Mouse (Mus musculus) megakaryocyte-erythroid progenitor cell, adult 5-6 weeks (primary cell): ENCODE results near the gene Tln2. TPM values are rescaled to one million over a fixed set of nuclear protein-coding genes. Genes with fewer than 3 reads are reported as not detected.

Experiments used
- ATAC-seq: replicated peaks from 2 replicates; pipeline ENCODE4 v1.8.0; 2016; ENCODE audit warnings: mild to moderate bottlenecking, inconsistent platforms; ENCODE audit not compliant: severe bottlenecking, poor library complexity, low FRiP score, low TSS enrichment
- total RNA-seq, 2 experiments: library from RNA; stranded (forward) in 1 of 2; stranded (reverse) in 1 of 2; fragments of 200-1000, 215-1000 nt in 1 of 2; fragments of >200 nt in 1 of 2; fragmentation: Nextera tagmentation in 1 of 2; gene quantifications; 2 replicates each; pipeline ENCODE4 v1.2.3; 2014 to 2017

Gene Tln2
- total RNA-seq (2014; fragmentation: Nextera tagmentation) (not detected in 2 replicates), total RNA-seq (2017) (0.50 TPM in 1 of 2 replicates, not detected in the other)

DNA sequence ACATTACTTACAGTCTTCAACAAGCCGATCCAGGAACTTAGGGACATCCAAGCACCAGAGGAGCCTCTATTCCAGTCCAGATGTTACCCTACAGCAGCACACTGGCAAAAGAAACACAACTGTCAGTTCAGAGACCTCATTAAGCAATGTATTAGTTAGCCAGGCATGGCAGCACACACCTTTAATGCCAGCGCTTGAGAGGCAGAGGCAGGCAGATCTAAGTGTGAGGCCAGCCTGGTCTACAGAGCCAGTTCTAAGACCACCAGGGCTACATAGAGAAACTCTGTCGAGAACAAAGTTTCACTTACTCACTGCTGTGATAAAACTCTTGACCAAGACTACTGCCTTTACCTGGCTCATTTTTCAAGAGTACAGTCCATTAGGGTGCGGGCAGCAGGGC, at the start of gene Tln2:
Gene Tln2 (minus strand): TSS at position 101 of the 400 bp plus-strand sequence.
- ATAC-seq, result no peak

DNA sequence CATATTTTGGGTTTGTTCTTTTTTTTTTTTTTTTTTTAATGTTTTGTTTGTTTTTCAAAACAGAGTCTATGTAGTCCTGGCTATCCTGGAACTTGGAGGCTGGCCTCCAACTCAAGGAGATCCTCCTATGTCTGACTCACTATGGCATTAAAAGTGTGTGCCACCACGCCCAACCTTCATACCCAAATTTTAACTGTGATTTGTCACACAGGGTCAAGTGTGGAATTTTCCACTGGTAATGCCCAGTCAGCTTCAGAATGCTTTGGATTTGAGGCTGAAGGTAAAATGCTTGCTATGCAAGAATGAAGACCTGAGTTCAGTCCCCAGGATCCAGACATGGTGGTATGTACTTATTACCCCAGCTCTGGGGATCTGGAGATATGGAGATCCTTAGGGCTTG, 49.7 kb upstream of the Tln2 start:
- no peak for ATAC-seq

DNA sequence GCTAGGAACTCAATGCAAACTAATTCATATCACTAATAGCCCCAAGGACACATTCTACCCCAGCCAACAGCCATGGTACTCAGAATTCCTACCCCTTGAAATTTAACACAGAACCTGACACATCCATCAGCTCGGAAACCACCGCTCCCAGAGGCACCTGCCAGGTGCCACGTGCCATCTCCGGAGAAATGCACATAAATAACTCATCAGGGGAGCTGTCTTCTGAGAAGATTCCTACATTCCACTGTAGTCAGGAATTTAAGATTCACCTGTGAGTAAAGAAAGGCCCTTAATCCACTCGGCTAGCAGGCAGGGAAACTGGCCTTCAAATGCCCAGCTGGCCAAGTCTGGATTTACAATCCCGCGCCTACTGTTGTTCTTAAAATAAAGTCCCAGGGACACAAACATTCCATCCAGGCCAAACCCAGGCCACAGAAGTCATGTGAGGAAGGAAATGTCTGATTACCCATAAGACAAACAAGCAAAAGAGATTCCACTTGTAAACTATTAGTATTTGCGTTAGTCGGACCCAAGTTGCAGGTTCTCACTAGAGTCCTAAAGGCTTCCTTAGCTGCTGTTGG, 48.4 kb upstream of the Tln2 start:
- ATAC-seq, result no peak

DNA sequence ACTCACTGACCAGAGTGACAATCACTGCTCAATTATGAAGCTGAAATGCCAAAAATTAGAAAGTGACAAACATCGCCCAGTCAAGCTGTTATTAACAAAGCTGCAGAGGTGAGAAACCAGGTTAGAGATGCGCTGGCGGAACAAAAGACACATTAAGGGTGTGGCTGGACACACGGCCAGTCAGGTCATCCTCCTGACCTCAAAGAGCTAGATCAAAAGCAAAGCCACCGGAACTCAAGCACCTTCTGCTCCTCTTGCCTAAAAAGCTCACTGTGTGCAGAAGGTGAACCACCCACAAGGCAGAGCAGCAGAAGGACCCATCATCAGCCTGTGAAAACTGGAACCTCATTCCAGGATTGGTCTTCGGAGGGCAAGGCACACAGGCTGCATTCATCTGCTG, 47.8 kb upstream of the Tln2 start:
- no peak for ATAC-seq

DNA sequence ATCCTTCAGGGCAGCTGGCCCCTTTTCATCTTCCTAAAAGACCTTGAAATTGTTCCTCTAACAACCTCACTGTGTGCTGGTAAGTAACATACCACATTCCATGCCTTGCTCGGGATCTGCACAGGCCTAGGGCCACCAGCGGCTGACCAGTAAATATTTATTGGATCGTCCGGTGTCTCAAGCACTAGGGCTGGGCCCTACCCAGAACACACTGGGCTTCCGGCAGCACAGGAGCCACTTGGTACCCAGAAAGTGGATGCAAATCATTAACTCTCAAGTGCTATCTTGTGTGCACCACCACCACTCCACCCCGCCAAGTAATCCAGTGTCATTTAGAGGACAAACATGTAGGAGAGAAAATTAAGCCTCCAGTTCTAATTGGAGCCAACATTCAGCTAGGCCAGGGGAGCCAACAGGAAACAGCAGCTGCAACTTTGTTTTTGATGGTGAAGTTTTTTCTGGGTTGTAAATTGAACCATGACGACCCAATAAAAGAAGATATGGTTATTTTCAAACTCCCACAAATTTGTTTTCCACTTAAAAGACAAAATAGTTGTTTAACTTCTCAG, 46.4 kb upstream of the Tln2 start:
- ATAC-seq, result no peak

DNA sequence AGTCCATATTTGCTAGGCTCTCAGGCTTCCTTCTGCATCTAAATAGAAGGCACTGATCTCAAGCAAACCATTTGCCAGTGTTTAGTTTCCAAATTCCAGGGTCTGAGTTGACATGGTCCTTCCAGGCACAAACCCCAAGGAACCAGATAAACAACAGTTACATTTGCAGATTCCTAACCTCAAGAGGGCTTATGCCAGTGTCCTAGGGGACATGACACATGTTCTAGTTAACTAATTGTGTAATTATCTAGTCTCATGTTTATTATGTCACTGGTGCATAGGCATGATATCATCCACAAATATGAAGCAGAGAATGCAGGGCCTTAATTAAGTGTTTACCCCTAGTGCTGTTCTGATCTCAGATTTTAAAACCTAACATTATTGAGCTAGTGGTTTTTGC, 45.4 kb upstream of the Tln2 start:
- no peak for ATAC-seq

DNA sequence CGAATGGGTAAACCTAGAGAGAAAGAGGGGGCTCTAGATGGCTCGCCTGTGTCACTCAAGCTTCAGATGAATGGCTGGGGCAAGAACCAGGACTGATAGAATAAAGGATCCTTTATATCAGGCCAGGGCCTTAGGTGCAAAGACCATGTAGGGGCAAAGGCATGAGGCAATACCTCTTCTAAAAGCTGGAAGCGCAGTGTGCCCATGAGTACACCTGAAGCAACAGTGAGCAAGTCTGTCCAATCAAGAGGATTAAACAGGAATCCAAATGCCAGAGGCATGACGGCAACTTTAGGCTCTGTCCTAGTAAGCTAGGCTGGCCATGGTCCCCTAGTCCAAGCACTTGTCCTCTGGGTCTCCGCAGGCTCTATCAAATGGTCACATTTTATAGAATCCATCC, 42.8 kb upstream of the Tln2 start:
- ATAC-seq, result no peak

DNA sequence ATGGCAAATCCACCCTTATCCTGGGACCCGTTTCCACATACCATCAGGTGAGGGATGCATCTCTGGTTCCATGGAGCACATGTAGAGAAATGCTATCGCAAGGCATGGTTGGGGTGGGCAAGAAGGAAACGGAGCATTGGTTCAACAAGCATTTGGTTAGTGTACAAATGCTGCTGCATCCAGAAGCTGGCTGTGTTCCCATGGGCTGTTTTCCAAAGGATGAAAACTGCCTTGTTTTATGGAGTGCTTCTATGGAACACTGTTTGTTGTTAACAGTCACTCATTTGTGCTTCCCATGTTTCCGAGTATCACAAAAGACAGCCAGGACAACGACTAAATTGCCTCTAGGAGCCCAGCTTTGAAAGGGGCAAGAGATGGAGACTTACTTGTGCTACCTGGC, 35.7 kb upstream of the Tln2 start:
- ATAC-seq, result no peak

DNA sequence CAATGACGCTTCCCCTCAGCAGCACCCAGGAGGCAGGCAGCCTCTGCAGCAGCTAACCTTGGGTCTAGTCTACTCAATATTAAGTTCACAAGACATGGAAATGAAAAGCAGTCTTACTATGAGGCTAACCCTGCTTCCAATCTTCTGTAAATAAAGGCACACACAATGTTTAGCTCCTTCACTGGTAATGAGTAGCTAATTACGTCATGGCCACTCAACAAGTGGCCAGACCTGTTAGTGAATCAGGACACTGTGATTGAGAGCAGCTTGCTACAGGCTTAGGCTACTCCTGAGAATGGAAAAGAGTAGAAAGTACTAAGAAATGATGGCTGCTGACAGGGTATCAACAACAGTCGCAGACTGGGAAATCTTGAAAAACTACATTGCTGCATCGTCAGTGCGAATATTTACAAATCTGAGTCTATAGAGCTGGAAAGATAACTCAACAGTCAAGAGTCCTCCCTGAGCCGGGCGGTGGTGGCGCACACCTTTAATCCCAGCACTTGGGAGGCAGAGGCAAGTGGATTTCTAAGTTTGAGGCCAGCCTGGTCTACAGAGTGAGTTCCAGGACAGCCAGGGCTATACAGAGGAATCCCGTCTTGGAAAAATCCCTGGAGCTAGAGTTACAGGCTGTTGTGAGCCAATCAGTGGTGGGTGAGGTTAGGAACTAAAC, 34.1 kb upstream of the Tln2 start:
- ATAC-seq, result no peak

DNA sequence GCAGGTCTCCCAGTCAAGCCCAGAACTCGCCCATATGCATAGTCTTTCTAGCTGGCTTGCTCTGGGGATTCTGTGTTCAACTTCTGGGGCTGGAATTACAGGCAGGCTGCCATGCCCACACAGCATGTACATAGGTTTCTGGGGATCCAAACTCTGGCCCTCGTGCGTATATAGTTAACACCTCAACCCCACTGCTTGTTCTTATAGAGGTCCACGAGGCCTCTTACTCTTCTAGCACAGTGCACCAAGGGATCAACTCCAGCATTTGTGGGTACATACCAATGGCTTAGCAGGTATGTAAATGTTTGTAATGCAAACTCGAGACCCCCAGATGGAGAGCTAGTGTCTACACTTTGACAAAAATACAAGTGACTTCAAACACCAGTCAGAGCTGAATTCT, 33.2 kb upstream of the Tln2 start:
- no peak for ATAC-seq

DNA sequence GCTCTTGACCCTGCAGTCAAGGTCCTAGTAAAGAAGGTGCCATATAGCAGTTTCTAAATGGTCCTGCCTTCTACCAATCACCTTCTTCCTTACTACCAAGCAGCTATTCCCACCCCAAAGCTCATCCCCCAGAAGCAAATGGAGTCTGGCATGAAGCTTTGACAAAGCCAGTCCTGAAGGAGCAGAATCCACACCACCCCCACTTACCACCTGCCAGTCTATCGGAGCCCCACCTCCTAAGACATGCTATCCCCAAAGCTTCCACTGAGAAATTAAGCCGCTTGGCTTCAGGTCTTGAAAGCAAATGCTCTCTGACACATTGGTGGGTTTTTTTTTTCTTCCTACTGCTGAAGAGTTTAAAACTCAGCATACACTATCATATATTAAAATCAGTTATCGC, 27.6 kb upstream of the Tln2 start:
- ATAC-seq, result no peak

DNA sequence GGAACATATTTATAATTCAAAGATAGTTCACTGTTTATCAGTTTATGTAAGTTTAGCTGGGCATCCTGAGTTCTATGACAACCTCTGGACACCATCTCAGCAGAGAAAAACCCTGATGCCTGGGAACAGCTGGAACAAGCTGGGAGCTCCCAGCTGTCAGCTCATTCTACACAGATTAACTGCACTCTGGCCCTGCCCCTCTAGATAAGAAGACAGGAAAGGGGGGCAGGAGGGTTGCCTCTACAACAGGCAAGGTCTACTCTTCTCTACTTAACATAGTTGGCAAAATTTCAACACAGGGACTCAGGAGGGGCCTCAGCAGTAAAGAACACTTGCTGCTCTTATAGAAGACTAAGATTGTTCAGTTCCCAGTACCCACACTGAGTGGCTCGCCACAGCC, 27.0 kb upstream of the Tln2 start:
- ATAC-seq, result no peak

DNA sequence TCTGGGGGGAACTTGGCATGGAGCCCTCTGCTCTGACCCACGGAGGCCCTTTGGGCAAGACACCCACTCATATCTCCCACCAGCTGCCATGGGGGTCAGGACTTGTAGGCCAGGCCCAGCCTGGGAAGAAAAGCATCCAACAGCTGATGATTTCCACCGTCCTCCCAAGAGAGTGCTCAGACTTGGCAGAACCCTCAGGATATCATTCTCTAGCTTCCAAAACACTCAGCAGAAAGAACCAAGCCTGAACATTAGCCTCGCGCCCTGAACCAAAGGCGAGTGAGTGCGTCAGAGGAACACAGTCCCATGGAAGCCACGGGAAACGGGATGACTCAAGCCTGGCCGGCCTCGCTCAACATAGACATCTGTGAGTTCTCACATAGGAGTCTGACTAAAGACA, 25.4 kb upstream of the Tln2 start:
- ATAC-seq, result no peak

DNA sequence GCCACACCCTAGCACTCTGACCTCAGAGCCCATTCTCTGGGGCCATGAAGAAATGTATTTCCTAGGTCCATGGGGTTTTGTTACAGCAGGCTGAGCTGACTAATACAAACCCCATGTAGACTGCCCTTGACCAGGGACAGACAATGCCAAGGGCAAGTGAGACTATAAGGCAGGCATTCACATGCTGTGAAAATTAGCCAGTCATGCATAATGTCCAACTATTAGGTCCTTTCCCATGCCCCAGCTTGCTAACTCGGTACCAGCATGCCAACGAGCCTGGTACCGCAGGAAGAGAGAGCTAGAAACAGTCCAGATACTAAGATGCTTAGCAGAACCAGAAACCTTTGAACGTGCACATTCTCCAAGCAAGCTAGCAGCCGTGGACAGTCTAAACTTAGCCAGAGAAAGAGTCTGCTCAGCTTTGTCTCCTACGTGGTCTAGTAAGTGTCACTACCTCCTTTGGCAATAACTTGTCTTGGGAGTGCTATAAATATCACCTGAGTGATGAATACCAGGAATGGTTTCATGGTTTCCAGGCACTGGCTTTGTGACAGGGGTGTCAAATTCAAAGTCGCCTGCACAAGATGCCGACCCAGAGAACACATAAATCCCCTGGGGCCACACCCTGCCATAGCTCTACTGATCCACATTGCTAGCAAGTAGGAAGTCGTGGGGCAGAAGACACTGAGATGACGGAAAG, 22.2 kb upstream of the Tln2 start:
- no peak for ATAC-seq

DNA sequence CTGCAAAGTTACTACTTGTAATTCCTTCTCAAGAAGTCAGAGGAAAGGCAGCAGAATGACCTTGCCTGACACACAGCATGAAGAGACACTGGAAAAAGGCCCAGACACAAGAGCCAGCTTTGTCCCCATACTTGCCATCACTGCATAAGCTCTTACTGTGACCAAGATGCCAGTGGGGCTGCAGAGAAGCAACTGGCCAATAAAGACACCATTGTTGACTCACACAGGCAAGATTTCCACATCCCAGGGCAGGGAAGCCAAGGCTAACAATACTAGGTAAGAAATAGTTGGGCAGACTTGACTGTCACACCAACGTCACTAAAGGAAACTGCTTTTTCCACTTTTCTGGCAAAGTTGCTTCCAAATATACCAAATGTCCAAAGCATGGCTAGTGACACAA, 20.0 kb upstream of the Tln2 start:
- ATAC-seq, result no peak

DNA sequence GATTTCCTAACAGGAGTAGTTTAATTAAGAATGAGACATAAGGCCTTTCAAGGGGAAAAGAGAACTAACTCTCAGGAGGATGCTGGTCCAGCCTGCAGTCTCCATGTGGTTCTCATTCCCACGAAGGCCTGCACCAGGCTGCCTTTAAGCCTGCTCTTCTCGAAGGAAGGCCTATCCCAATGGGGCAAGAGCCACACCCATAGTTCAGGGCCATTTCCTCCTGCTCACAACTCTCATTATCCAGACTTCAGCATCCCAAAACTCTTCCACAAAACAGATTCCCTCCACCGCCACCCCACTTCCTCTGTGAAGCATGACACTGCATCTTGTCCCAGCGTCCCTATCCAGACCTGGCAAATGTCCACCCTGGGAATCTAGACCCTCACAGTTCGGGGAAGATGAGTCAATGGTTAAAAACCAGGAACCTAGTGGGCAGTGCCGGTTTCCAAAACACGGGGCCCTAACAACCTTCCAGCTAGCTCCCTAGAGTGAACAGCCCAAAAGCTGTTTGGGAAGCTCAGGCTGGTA, 15.3 kb upstream of the Tln2 start:
- ATAC-seq, result no peak

DNA sequence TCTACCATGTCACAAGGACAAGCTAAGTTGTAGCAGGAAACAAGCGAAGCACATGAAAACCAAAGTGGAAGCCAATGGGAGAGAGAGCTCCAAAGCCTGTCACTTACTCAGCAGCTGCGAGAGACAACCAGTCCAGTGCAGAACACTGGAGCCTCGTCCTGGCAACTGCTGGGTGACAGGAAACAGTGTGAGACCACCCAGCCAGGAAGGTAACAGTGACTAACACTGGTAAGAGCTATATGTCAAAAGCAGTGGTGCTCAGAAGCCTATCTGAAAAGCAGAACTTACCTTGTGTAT, 14.1 kb upstream of the Tln2 start:
- no peak for ATAC-seq

DNA sequence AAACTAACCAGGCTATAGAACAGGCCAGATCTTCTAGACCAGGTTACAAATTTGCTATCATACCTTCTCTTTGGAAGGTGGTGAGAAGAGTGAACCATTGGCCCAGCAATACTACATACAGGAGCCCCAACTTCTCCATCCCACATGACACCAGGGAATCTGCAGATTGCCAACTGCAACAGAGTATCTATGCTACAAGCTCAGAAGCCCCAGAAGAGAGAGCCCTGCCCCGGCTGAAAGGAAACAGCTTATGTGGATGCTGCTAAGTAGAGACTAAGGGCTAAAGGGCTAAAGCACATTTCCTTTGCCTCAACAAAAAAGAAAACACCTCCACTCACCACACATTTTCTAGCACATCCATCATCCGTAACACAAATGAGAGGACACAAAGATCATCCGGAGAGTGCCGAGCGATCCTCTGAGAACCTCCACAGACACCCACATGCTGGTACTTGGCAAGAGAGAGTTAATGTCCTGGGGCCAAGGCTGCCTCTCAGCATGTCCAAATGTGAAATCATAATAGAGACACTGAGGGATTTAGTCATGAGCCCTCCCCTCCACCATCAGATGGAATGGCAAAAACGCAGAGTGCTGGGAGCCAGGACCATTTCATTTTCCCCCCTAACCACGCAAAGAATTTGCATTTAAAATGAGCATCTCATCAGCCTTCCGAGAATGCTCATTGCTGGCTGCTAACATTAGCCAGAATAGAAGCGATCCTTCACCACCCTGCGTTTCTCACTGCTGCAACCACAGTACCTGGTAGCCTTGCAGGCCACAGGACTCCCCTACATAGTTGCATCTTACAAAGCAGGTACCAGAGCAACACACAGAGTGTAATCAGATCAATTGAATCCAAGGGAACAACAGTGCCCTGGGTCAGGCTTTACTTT, 13.5 kb upstream of the Tln2 start:
- no peak for ATAC-seq

DNA sequence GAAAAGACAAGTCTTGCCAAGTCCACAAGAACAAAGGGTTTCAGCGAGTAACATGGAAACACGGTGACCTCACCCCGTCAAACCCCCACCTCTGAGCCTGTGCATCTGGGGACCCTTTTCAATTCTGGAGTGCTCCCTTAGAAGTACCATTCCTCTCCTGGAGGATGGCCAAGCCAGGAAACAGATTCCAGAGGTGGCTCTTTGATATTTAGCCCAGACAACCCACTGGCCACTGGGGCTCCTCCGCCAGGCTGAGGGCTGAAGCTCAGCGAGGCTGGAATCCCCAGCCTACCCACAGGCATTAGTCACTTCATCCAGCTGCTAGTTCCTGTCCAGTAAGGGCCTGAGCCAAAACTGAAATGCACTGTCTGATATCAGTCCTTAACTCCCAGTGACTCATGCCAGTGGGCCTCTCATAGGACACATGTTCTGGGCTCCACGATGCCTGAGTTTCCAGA, 6.3 kb upstream of the Tln2 start:
- ATAC-seq, result no peak
